Mouse (Mus musculus): ENCODE results near the gene Trpm8.

DNA sequence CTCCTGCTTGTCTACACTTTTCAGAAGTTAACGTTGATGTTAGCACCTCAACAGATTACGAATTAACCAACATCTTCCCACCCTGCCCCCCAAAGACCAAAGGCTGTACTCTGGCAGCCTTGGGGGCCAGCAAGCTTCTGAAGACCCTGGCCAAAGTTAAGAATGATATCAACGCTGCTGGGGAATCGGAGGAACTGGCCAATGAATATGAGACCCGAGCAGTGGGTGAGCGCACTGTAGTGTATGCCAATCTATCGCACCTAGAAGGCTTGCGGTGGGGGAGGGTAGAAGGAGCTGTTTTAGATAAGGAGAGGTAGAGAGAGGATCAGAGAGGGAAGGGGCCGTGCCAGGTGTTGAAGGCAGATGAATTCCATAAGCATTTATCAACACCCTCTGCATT is 73.3 kb downstream of the Trpm8 start:
- TF ChIP-seq CTCF (conservative IDR thresholded peaks at IDR 0.05; ENCODE audit: low read length) (no peak), POU5F1 (IDR thresholded peaks at IDR 0.05; ENCODE audit: borderline replicate concordance, low read length) (no peak)

Measured in E14TG2a.4 (cell line).